Mouse (Mus musculus): ENCODE measurements around the gene Eif3f. TPM values are rescaled to one million over a fixed set of nuclear protein-coding genes. Genes with fewer than 3 reads are reported as not detected.
A peak's percentile ranks its signal among the peaks of the same experiment; 100 is the strongest.

Eif3f gene
- 100 to 1,000 TPM in 1 of 2 experiments, 10 to 100 TPM in 1; 95.6 to 101 TPM for total RNA-seq (2021)
- long read RNA-seq, experiment 1, transcript Eif3f-201 (8 exons, 2,514 nt) = major isoform, 74 of 80 reads
- long read RNA-seq, experiment 1, partial matches to known transcripts = 5 of 80 reads
- long read RNA-seq, experiment 1, other reads (novel, unspliced or antisense) = 1 of 80 reads
- long read RNA-seq, experiment 2, transcript Eif3f-201 (8 exons, 2,514 nt) = major isoform, 98 of 104 reads
- long read RNA-seq, experiment 2, partial matches to known transcripts = 3 of 104 reads
- long read RNA-seq, experiment 2, other reads (novel, unspliced or antisense) = 3 of 104 reads

GRCm38 (mm10) chr7:108933794-108934731, at the start of gene Eif3f:
TSS of gene Eif3f (plus strand) at chr7:108934417.
- Histone ChIP-seq H3K4me3 (peak within 1 kb of the TSS; percentile 82), H3K27ac (peak within 1 kb of the TSS; percentile 88)
- TF ChIP-seq CTCF (conservative IDR thresholded peaks at IDR 0.05) = peak; percentile 96
- peak; percentile 95 to 98 for DNase-seq (ENCODE audit: low spot score in 2 of 2)

DNA sequence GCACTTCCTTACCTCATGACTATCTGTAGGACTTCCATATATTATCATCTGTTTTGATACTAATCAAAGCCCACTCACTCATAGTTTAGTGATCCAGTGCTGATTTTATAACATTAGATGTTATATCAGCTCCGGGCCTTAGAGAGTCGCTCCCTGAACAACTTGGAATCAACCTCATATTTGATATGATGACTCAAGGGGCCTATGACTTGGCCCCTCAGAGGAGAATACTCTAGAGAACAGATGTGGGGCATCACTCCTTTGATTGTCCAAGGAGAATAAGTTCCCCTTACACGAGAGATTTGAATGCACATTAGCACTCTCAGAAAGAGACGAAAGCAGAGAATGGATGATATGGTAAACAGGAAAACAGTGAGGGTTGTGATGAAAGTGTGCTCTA, 49.3 kb upstream of the Eif3f start, which contains the start of gene Olfr518:
Gene Olfr518, minus strand, starts transcription at position 101 of the 400 bp plus-strand sequence.
- H3K4me3 ChIP-seq = no peak within 1 kb of the TSS
- no peak for DNase-seq (ENCODE audit: low spot score in 2 of 2)
- TF ChIP-seq CTCF (conservative IDR thresholded peaks at IDR 0.05) = no peak

DNA sequence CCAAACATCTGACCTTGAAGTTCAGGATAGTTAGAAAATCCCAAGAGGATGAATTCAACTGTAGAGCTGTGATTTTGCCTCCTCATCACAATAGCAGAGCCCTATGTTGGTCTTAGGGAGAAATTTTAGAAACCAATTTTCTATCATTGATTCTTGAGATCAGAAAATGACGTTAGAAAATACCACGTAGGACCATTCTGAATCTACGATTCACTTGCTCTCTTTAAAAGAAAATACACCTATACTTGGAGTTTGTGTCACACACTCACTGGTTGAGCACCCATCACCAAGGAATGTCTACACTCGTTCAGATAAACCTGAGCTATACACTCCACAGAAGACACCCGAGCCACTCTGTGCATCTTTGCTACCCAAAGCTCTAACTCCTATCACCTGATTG, 39.9 kb upstream of the Eif3f start, which contains the start of gene Olfr519:
Gene Olfr519, minus strand, starts transcription at position 101 of the 400 bp plus-strand sequence.
- H3K4me3 ChIP-seq = no peak within 1 kb of the TSS
- TF ChIP-seq CTCF (conservative IDR thresholded peaks at IDR 0.05) = no peak
- no peak for DNase-seq (ENCODE audit: low spot score in 2 of 2)
- H3K27ac ChIP-seq = no peak within 1 kb of the TSS

More for the DNA sequence above, 49.3 kb upstream of the Eif3f start, which contains the start of gene Olfr518:
- no peak within 1 kb of the TSS for H3K27ac ChIP-seq

GRCm38 (mm10) chr7:108903969-108904368, 30.2 kb upstream of the Eif3f start:
- DNase-seq (ENCODE audit: low spot score in 2 of 2) = no peak
- H3K4me3 ChIP-seq = no peak overlapping the region
- H3K27ac ChIP-seq = no peak overlapping the region
- no peak for TF ChIP-seq CTCF (conservative IDR thresholded peaks at IDR 0.05)

- Histone ChIP-seq H3K4me3 (no peak overlapping the region), H3K27ac (no peak overlapping the region)
- no peak for TF ChIP-seq CTCF (conservative IDR thresholded peaks at IDR 0.05)
- DNase-seq (ENCODE audit: low spot score in 2 of 2) = no peak
Measured at GRCm38 (mm10) chr7:108927043-108927442, 7.2 kb upstream of the Eif3f start.

DNA sequence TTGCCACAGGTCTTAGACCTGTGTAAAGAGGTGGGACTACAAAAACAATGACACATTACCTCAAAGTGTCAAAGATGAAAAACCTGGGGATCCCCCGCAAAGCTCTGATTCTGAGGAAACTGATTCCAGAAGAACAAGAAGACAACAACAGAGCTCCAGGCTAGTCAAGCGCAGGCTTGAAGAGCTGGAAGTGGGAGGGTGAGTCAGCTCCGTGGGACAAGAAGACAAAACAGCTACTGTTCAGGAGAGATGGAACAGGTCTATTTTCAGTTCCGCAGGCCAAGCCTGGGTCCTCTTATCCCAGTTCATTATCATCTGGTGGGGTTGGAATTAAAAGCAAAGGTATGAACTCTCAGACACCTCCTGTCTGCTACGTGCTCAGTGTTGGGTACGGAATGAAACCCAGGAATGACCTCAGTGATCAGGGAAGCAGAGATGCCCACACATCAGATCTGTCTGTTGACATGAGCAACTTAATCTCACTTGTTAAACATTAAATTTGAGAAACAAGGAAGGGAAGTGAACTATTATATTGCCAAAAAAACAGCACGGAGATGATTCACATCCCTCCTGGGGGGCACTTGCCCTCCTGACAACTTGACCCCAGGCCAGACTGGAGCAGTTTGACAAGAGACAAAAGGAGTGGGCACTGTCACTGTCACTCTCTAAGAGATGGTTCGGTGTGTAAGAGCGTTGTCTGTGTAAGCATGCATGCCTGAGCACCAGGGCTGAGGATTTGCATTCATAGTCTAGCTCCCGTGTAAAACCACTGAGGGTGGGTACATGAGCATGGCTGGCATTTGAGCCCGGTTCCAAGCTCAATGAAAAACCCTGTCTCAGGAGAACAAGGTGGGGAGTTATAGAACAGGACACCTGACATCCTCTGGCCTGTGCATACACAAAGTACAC, 5.7 kb upstream of the Eif3f start:
- no peak for TF ChIP-seq CTCF (conservative IDR thresholded peaks at IDR 0.05)
- no peak overlapping the region for H3K27ac ChIP-seq
- no peak for DNase-seq (ENCODE audit: low spot score in 2 of 2)

GRCm38 (mm10) chr7:108929726-108930393, 4.4 kb upstream of the Eif3f start, which contains the start of gene Nlrp10:
TSS of gene Nlrp10 (minus strand) at chr7:108930178.
- no peak within 1 kb of the TSS for H3K4me3 ChIP-seq
- H3K27ac ChIP-seq = no peak within 1 kb of the TSS
- TF ChIP-seq CTCF (conservative IDR thresholded peaks at IDR 0.05) = no peak
- no peak for DNase-seq (ENCODE audit: low spot score in 2 of 2)

More for the DNA sequence above, 5.7 kb upstream of the Eif3f start:
- H3K4me3 ChIP-seq = no peak overlapping the region

- no peak for DNase-seq (ENCODE audit: low spot score in 2 of 2)
- no peak for TF ChIP-seq CTCF (conservative IDR thresholded peaks at IDR 0.05)
- H3K27ac ChIP-seq = peak overlapping the region; percentile 88
- peak overlapping the region; percentile 82 for H3K4me3 ChIP-seq
Measured at GRCm38 (mm10) chr7:108934836-108935235, 619 bp downstream of the Eif3f start.

- no peak for DNase-seq (ENCODE audit: low spot score in 2 of 2)
- TF ChIP-seq CTCF (conservative IDR thresholded peaks at IDR 0.05) = no peak
- peak overlapping the region; percentile 82 for H3K4me3 ChIP-seq
- H3K27ac ChIP-seq = no peak overlapping the region
Measured at GRCm38 (mm10) chr7:108935411-108935810, 1.2 kb downstream of the Eif3f start.

DNA sequence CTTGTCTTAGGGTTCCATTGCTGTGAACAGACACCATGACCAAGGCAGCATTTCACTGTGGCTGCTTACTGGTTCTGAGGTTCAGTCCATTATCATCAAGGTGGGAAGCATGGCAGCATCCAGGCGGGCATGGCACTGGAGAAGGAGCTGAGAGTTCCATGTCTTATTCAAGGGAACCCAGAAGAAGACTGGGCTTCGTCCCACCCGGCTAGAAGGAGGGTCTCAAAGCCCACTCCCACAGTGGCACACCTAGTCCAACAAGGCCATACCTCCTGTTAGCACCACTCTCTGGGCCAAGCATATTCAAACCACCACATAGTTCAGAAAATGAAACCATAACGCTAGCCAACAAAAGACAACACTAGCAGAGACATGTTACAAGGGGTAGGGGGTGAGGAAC, 2.4 kb downstream of the Eif3f start:
- no peak overlapping the region for H3K27ac ChIP-seq
- TF ChIP-seq CTCF (conservative IDR thresholded peaks at IDR 0.05) = no peak

DNA sequence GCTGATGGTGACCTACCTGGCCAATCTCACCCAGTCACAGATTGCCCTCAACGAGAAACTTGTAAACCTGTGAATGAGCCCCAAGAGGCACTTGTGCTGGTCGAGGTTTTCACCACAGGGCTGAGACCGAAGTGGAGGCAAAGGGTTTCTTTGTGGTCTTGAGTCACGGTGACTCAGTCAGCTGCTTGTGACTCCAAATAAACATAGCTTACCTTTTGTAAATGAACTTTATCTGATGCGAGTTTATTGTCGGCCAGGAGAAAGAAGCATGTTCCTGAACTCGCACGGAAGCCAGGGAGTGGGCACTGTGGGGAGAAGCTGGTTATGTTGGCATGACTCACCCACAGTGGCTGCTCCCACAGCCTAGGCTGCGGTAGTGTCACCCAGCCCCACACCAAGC, 7.2 kb downstream of the Eif3f start:
- Histone ChIP-seq H3K27ac (no peak overlapping the region), H3K4me3 (no peak overlapping the region)
- TF ChIP-seq CTCF (conservative IDR thresholded peaks at IDR 0.05) = no peak
- DNase-seq (ENCODE audit: low spot score in 2 of 2) = no peak

More for the DNA sequence above, 2.4 kb downstream of the Eif3f start:
- no peak for DNase-seq (ENCODE audit: low spot score in 2 of 2)
- H3K4me3 ChIP-seq = no peak overlapping the region

All from layer of hippocampus, adult 2 months (tissue).